Mouse (Mus musculus): ENCODE data around the gene Aqp5.

GRCm38 (mm10) chr15:99558947-99559346 lies 31.6 kb upstream of the Aqp5 start:
- no peak for TF ChIP-seq CTCF (IDR thresholded peaks at IDR 0.05; ENCODE audit: extremely low read depth, insufficient read depth, insufficient read length, insufficient replicate concordance)
- no peak for TF ChIP-seq POLR2A (IDR thresholded peaks at IDR 0.05; ENCODE audit: low read depth, low read length)

Measured in spleen, adult 2 months (tissue).